Mouse (Mus musculus): ENCODE measurements around the gene Irf2bpl.

The Irf2bpl gene

DNA sequence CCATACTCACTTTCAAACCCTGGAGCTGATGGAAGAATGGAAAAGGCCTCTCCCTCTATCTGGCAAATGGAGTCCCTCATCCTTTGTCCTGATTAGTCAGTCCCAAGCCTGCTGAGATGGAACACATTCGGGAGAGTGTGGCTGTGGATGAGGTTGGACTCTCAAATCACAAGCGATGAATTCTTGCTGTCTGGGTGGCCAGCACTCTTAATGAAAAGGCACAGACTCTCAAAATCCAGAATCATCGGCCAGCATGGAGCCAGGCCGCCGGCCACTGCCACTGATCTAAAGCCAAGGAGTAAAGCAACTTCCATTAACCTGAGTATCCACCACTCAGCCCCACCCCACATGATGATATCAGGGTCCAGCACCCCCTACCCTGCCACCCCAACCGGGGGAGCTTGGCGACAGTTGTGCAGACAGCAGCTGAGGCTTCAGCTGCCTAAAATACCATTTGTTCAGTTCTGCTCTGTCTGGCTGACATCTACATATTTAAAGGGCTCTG, 13.2 kb upstream of the Irf2bpl start:
- no peak for DNase-seq

DNA sequence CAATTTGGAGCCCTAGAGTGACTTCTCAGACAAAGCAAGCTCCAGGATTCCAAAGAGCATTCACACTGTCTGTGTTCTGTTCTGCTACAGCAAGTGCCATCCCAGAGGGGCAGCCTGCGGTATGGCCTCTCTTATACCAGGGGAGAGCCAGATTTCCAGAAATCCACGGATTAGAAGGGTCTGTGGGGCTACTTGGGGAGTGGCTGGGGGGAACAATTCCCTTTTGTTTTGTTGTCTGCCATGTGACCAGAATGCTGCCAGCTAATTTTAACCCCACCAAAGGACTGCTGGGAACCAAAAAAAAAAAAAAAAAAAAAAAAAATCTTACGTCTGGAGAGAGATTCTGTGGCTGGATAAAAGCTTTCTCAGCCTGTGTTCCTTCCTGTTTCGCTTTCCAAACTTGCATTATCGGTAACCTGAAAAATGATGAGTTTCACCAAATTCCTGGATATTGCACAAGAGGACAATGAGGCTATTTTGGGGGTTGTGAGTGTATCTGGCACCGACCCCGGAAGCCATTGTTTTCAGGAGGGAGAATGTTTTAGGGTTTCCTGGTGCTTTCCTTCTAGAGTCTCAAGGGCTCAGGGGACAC, 12.4 kb upstream of the Irf2bpl start:
- DNase-seq: peak; percentile 47

DNA sequence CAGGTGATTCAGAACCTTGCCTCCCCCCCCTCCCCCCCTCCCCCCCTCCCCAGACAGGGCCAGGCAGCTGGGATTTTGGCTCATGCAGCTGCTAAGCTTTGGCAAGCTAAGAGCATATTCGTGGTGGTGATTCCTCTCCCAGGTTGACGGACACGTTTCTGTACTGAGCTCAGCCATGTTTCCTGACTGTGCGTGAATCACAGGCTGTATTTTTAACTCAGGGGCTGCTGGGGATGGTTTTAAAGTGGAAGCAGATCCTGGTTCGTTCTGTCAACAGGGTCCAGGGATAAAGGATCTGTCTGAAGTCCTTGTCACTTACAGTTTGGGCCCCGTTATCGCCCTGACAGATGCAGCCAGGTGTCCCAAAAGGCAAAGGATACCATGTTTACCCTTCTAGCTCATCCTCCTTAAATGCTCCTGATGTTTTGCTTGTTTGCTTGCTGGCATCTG, 11.9 kb upstream of the Irf2bpl start:
- peak; percentile 44 for DNase-seq

- DNase-seq: no peak
Observed at GRCm38 (mm10) chr12:86895703-86896409, 11.3 kb upstream of the Irf2bpl start.

GRCm38 (mm10) chr12:86894841-86895428, 10.3 kb upstream of the Irf2bpl start:
- peak; percentile 70 for DNase-seq

DNA sequence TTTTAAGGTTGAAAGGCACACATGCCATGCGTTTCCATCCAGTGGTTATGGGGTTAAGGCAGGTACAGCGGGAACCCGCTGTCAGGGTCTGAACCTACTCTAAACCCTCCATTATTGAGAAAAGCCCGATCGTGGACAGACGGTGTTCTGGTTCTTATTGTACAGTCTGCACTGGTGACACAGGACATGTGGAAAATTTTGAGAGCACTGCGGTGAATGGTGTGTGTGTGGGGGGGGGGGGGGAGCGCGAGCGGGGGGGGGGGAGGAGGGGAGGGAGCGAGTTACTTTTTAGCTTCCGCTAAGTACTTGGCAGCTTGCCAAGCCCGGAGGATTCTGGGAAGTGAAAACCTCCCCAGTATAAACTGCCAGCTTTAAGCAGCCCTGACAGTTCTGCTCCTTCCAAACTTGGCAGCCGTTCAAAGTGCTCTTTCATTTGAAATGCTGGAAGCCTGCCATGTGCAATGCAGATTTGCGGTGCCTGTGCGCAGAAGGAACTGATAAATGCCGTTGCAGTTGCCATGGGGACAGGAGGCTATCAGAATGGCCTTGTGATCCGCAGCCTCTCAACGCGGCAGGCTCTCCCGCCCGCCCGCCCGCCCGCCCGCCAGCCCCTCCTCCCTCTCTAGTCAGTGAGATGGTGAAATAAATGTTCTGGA, 9.7 kb upstream of the Irf2bpl start:
- DNase-seq: peak; percentile 97

- DNase-seq: peak; percentile 60
Observed at GRCm38 (mm10) chr12:86893326-86894183, 9.0 kb upstream of the Irf2bpl start.

GRCm38 (mm10) chr12:86892711-86893311, 8.2 kb upstream of the Irf2bpl start:
- DNase-seq: peak; percentile 29

DNA sequence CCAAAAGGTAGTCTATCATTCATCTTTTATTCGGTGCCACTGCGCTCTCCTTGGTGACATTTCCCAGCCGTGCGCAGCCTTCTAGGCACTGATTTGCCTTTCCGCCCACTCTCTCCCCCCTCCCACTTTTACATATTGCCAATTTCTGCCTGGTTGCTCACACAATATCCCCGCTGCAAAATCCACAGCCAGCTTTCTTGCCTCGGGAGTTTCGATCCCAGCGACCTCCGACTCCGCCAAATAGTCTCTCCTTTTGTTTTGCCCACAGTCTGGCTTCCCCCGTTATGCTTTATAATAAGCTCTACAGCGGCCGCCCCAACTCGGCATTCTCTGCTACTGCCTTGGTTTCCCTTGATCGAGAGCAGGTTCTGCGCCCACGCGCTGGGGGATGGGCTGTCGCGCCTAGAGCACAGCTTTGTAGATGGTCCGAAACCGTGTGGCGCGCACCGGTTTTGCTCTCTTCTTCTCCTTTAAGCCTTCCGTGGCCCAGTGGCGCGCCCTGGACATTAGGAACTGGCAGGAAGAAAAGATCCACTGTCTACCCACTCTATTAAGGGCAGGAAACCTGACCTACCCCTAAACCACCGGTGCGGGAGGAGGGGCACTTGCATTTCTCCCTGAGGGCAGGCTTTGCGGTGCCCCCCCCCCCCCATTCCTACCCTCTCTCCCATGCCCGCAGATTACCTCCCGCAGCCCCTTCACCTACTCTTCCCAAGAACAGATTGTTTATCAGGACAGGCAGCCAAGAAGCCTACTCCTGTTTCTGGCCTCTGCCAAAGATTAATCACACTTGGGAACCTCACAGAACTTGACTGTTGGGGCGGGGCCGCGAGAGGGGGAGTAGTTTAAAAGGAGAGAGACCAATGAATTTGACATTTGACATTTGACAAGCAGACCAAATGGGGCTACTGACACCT, 7.4 kb upstream of the Irf2bpl start:
- DNase-seq: peak; percentile 87

GRCm38 (mm10) chr12:86891454-86891785, 6.8 kb upstream of the Irf2bpl start:
- DNase-seq: no peak

DNA sequence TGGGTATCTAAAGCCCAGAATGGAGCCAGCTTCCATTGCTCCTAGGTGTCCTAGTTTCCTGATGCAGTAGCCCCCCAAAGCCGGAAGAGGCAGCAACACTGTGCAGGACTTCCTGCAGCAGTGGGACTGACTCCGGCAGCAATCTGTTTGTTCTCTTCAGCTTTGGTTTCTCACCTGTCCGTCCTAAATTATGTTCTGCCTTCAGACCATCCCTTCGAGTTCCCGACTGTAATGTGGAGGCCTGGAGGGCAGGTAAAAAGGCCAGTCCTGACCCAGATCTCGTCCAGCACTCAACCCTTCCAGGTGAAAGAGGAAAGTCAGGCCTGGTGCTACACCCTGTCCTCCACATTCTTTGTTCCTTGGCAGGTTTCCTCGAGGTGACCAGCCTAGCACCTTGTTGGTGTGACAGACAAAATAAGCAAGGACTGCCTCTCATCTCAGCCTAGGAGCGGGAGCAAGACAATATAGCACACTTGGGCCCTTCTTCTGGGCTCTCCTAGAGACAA, 6.3 kb upstream of the Irf2bpl start:
- DNase-seq: peak; percentile 58

GRCm38 (mm10) chr12:86890091-86890720, 5.6 kb upstream of the Irf2bpl start:
- no peak for DNase-seq

- DNase-seq: peak; percentile 26
Observed at GRCm38 (mm10) chr12:86889103-86889644, 4.6 kb upstream of the Irf2bpl start.

- peak; percentile 86 for DNase-seq
Observed at GRCm38 (mm10) chr12:86888130-86889069, 3.8 kb upstream of the Irf2bpl start.

DNA sequence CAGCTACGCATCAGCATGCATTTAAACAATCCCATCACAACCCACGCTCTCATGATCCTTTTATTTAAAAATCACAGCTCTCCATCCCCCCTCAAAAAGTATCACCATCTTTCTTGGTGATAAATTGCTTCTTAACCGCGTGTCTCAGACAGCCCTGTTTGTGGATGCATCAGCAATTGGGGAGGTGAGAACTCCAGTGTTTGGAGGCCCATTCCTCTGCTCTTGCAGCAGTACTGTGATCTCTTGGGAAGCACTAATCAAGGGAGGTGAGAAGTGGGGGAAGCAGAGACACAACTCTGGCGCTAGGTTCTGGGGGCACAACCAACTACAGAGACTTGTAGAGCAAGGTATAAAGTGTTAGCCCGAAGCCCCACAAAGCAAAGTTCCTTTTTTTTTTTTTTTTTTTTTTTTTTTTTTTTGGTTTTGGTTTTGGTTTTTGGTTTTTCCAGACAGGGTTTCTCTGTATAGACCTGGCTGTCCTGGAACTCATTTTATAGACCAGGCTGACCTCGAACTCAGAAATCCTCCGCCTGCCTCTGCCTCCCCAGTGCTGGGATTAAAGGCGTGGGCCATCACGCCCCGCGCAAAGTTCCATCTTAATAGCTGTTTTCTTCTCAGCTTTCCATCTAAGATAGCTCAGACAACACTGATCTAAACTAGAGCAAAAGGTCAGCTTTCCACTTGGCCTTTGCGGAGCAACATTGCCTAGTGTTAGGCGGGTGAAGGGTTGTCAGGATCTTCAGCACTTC, 3.0 kb upstream of the Irf2bpl start:
- no peak for DNase-seq

- no peak for DNase-seq
Observed at GRCm38 (mm10) chr12:86886446-86886965, 1.9 kb upstream of the Irf2bpl start.

DNA sequence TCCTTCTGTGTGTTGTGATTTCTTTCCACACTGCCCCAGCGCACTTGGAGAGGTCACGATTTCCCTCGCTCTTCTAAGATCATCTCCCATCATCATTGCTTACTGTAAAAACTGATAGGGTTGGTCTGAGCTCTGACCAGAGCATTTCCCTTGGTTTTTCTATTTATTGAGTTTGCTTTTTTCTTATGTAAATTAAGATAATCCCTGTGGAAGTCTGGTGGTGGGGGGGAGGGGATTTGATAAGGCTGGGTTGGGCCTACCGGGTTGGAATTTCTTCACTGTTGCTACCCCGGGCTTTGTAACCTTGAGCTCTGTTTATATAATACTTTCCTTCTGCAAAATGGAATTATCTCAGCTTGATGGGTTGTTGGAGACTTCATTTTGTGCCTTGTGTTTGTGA, 1.1 kb upstream of the Irf2bpl start:
- DNase-seq: no peak

GRCm38 (mm10) chr12:86885336-86885735, 738 bp upstream of the Irf2bpl start:
- DNase-seq: no peak
